8 mouse cellular contexts compared by ENCODE assay signal in the genomic region with DNA sequence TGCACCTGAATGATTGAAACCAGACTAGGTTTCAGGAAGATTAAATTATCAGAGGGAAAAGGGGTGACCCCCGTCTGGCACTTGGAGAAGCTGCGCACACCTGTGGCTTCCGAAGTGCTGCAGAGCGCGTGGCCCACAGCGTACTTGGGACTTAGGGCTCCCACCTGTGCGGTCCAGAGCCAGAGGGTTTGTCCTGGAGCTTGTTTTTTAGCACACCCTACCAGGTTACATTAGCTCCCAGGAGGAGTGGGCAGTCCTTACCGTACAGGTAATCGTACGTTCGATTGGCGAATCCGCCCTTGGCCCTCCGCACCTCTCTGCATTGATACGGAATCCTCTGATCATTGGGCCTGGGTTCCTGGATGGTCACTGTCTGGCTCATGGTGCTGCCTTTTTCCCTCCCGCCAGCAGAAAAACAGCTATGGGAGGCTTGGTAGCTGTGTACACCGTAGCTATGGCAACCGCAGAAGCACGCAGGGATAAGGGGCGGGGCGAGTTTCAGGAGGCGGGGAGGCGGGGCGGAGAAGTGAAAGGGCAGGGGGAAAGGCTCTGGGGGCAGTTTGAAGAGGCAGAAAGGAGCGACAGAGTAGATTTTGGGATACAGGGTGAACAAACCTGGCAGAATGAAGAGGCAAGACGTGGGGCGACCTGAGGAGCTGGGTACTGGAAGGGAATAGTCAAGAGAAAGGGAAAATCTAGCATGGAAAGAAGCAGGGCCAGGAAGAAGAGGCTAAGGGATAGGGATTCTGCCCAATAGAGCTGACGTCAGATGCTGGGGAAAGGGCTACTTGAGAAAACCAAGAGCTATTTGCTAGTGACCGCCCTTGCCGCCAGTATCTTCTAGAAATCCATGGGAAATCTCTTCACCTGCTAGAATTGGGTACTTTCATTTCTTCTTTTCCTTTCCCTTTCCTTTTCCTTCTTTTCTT. TPM values are rescaled to one million over a fixed set of nuclear protein-coding genes. Genes with fewer than 3 reads are reported as not detected.
A peak's percentile ranks its signal among the peaks of the same experiment; 100 is the strongest.
DNase-seq lines count a peak whose midpoint lies in the region; ATAC-seq and TF ChIP-seq lines count a peak whose summit lies in the region.

A gene (minus strand): TSS at position 748 of the 929 bp plus-strand sequence.

- TF ChIP-seq CTCF in embryonic fibroblast, embryonic 13.5 days (IDR thresholded peaks at IDR 0.05; ENCODE audit: borderline replicate concordance, insufficient read depth, low read length): no peak
- TF ChIP-seq CTCF in kidney, adult 2 months (conservative IDR thresholded peaks at IDR 0.05; ENCODE audit: insufficient read depth, insufficient read length, low read depth, low read length): no peak

- peaks cover 5% of the 10 kb centered on the region; the same call in 1 of the 2 replicates for H3K9me3 ChIP-seq in limb, embryonic 12.5 days
- H3K9me3 ChIP-seq in midbrain, embryonic 12.5 days: no peaks in the 10 kb centered on the region

- peak; percentile 70 for DNase-seq in layer of hippocampus, adult 11-12 months (ENCODE audit: low spot score)
- no peak for DNase-seq in layer of hippocampus, adult 9-10 months (ENCODE audit: low spot score)
- DNase-seq in heart, adult 8-10 months (ENCODE audit: low spot score): peak; percentile 76
- DNase-seq in kidney, adult 2 months: peak; percentile 87
- peak; percentile 71 for DNase-seq in right cerebral cortex, postnatal 4 days

- peak; percentile 76 for ATAC-seq in limb, embryonic 12.5 days (ENCODE audit: insufficient number of reproducible peaks, insufficient read depth, low FRiP score, low TSS enrichment, low read depth)
- peak; percentile 96 for ATAC-seq in midbrain, embryonic 12.5 days (ENCODE audit: low FRiP score, low read depth)

- no peaks in the 10 kb centered on the region for H3K4me1 ChIP-seq in embryonic fibroblast, embryonic 13.5 days (ENCODE audit: control insufficient read depth, insufficient read depth, low read length)
- no peaks in the 10 kb centered on the region for H3K4me1 ChIP-seq in kidney, adult 2 months (ENCODE audit: control insufficient read depth, insufficient read depth, low read length)
- peaks cover 8% of the 10 kb centered on the region for H3K4me1 ChIP-seq in limb, embryonic 12.5 days (replicated peaks)
- H3K4me1 ChIP-seq in midbrain, embryonic 12.5 days: peaks cover 9% of the 10 kb centered on the region

- TF ChIP-seq POLR2A in embryonic fibroblast, embryonic 13.5 days (IDR thresholded peaks at IDR 0.05; ENCODE audit: low read depth, low read length): no peak
- TF ChIP-seq POLR2A in kidney, adult 2 months (IDR thresholded peaks at IDR 0.05; ENCODE audit: low read depth, low read length): no peak

- H3K4me2 ChIP-seq in limb, embryonic 12.5 days: peak within 1 kb of the TSS; percentile 67
- peak within 1 kb of the TSS; percentile 58 for H3K4me2 ChIP-seq in midbrain, embryonic 12.5 days (replicated peaks)

- no peak within 1 kb of the TSS for H3K27ac ChIP-seq in embryonic fibroblast, embryonic 13.5 days (ENCODE audit: insufficient read depth, low read length)
- H3K27ac ChIP-seq in kidney, adult 2 months (ENCODE audit: insufficient read depth, low read depth, low read length): no peak within 1 kb of the TSS
- no peak within 1 kb of the TSS for H3K27ac ChIP-seq in limb, embryonic 12.5 days
- H3K27ac ChIP-seq in midbrain, embryonic 12.5 days (replicated peaks): peak within 1 kb of the TSS; percentile 26; the same call in 1 of the 2 replicates

- peak within 1 kb of the TSS; percentile 28; the same call in 1 of the 2 replicates for H3K4me3 ChIP-seq in embryonic fibroblast, embryonic 13.5 days (ENCODE audit: insufficient read depth, low read length)
- peak within 1 kb of the TSS; percentile 25; the same call in 1 of the 2 replicates for H3K4me3 ChIP-seq in kidney, adult 2 months (ENCODE audit: insufficient read depth, low read depth, low read length)
- H3K4me3 ChIP-seq in limb, embryonic 12.5 days (replicated peaks): peak within 1 kb of the TSS; percentile 35
- H3K4me3 ChIP-seq in midbrain, embryonic 12.5 days: peak within 1 kb of the TSS; percentile 35

- no peaks in the 10 kb centered on the region for H3K27me3 ChIP-seq in kidney, adult 2 months (replicated peaks; ENCODE audit: control insufficient read depth, insufficient read depth, low read length)
- no peaks in the 10 kb centered on the region for H3K27me3 ChIP-seq in limb, embryonic 12.5 days
- no peaks in the 10 kb centered on the region for H3K27me3 ChIP-seq in midbrain, embryonic 12.5 days

- 20% methylated on average over 30 of the region's 30 CpGs for WGBS in kidney, adult 2 months
- 9% methylated on average over 30 of the region's 30 CpGs for WGBS in limb, embryonic 12.5 days
- 7% methylated on average over 30 of the region's 30 CpGs for WGBS in midbrain, embryonic 12.5 days

- no peaks in the 10 kb centered on the region for H3K36me3 ChIP-seq in kidney, adult 2 months (ENCODE audit: control insufficient read depth, insufficient read depth, low read length)
- H3K36me3 ChIP-seq in limb, embryonic 12.5 days: no peaks in the 10 kb centered on the region
- no peaks in the 10 kb centered on the region for H3K36me3 ChIP-seq in midbrain, embryonic 12.5 days

- H3K9ac ChIP-seq in limb, embryonic 12.5 days (replicated peaks): peak within 1 kb of the TSS; percentile 48
- peak within 1 kb of the TSS; percentile 48 for H3K9ac ChIP-seq in midbrain, embryonic 12.5 days (replicated peaks)

RNA-seq across cellular contexts. Expression of the gene that starts here (rescaled TPM):
- not detected in 2 replicates for polyA plus RNA-seq in embryonic fibroblast, embryonic 13.5 days (2011; ENCODE audit: insufficient read length, low read depth, missing spikeins)
- not detected for total RNA-seq in heart, adult 8-10 months (2022)
- polyA plus RNA-seq in kidney, adult 2 months (2012; rRNA removed): 0.39 and 0.50 TPM in 2 replicates
- polyA plus RNA-seq in limb, embryonic 12.5 days (2016; fragmentation: Nextera tagmentation; extraction: Ambion mirVana): 0.06 and 0.12 TPM in 2 replicates
- 0.51 and 0.59 TPM in 2 replicates for polyA plus RNA-seq in midbrain, embryonic 12.5 days (2016; fragmentation: Nextera tagmentation; extraction: Ambion mirVana)

Comparison
In these comparisons a context has a peak if more than half of its experiments do, and no peak if none do; other contexts are left out.
1. Peak in DNase-seq in heart, adult 8-10 months; RNA of the gene not detected or under 1 TPM.
2. Peak in DNase-seq and H3K4me3 ChIP-seq in kidney, adult 2 months; RNA of the gene not detected or under 1 TPM.
3. Peak in ATAC-seq, H3K4me3 ChIP-seq, H3K9ac ChIP-seq and H3K4me2 ChIP-seq in limb, embryonic 12.5 days; RNA of the gene not detected or under 1 TPM.
4. Peak in ATAC-seq, H3K4me3 ChIP-seq, H3K27ac ChIP-seq, H3K9ac ChIP-seq and H3K4me2 ChIP-seq in midbrain, embryonic 12.5 days; RNA of the gene not detected or under 1 TPM.